Mouse (Mus musculus) CH12.LX (cell line): ENCODE data around the gene Pnmal2. TPM values are rescaled to one million over a fixed set of nuclear protein-coding genes. Genes with fewer than 3 reads are reported as not detected.

ENCODE experiments used
- DNase-seq: peaks from one replicate; pipeline ENCODE4 v3.0.0-alpha.2; 2013; ENCODE audit errors: extremely low read depth
- H3K27ac ChIP-seq: 2 replicates; pipeline ENCODE4 v1.5.1; 2012; ENCODE audit warnings: low read depth, mild to moderate bottlenecking, control low read depth, moderate library complexity; ENCODE audit not compliant: insufficient read depth
- H3K27me3 ChIP-seq: replicated peaks from 2 replicates; pipeline ENCODE3; 2012; ENCODE audit warnings: inconsistent platforms
- H3K36me3 ChIP-seq, 2 experiments: replicated peaks in 1 of 2; 2 replicates each; pipeline versions ENCODE3 to v1.6.1; 2012; ENCODE audit warnings: inconsistent platforms in 1 of 2, low read length in 1 of 2, mild to moderate bottlenecking in 1 of 2, mixed read lengths in 1 of 2, moderate library complexity in 1 of 2; ENCODE audit not compliant: control insufficient read depth in 1 of 2, insufficient read depth in 1 of 2
- H3K4me1 ChIP-seq, 2 experiments: 2 replicates each; pipeline ENCODE4 v1.6.1; 2012; ENCODE audit warnings: inconsistent platforms in 1 of 2, moderate library complexity in 1 of 2; ENCODE audit not compliant: insufficient read depth in 2 of 2, control insufficient read depth in 1 of 2
- H3K4me2 ChIP-seq: 2 replicates; pipeline ENCODE4 v1.6.1; 2012; ENCODE audit warnings: low read depth, mild to moderate bottlenecking, control low read depth; ENCODE audit not compliant: poor library complexity, insufficient read depth, severe bottlenecking
- H3K4me3 ChIP-seq, 3 experiments: fragments of 150-350 bp in 1 of 3; sonication (generic) in 1 of 3; replicated peaks in 1 of 3; 2 replicates each; pipeline versions ENCODE3 to v1.5.1; 2011 to 2012; ENCODE audit warnings: low read depth in 2 of 3, low read length in 2 of 3, mild to moderate bottlenecking in 2 of 3, moderate library complexity in 2 of 3, control low read depth in 1 of 3, improper control_type of control experiment in 1 of 3, inconsistent platforms in 1 of 3, mixed read lengths in 1 of 3; ENCODE audit not compliant: poor library complexity in 1 of 3
- H3K79me2 ChIP-seq: replicated peaks from 2 replicates; pipeline ENCODE4 v1.6.1; 2012; ENCODE audit warnings: mild to moderate bottlenecking, moderate library complexity; ENCODE audit not compliant: control insufficient read depth, poor library complexity, insufficient read depth, severe bottlenecking; ENCODE audit errors: extremely low read depth
- H3K9ac ChIP-seq: 2 replicates; pipeline ENCODE4 v1.6.1; 2012; ENCODE audit warnings: low read depth, mild to moderate bottlenecking, control low read depth, moderate library complexity; ENCODE audit not compliant: insufficient read depth
- H3K9me3 ChIP-seq: replicated peaks from 2 replicates; pipeline ENCODE3; 2012; ENCODE audit warnings: low read length, inconsistent platforms, mixed read lengths
- CTCF ChIP-seq, 2 experiments: IDR thresholded peaks in 1 of 2; conservative IDR thresholded peaks in 1 of 2; 2 replicates each; pipeline ENCODE4 v1.5.1; 2011 to 2012; ENCODE audit warnings: low read depth in 2 of 2, low read length in 2 of 2, improper control_type of control experiment in 1 of 2, inconsistent platforms in 1 of 2, mild to moderate bottlenecking in 1 of 2, moderate library complexity in 1 of 2
- HCFC1 ChIP-seq: IDR thresholded peaks from 2 replicates; pipeline ENCODE4 v1.6.1; 2012; ENCODE audit warnings: low read depth, mild to moderate bottlenecking, inconsistent platforms, low read length, improper control_type of control experiment
- IRF4 ChIP-seq: IDR thresholded peaks from 2 replicates; pipeline ENCODE4 v1.6.1; 2014; ENCODE audit warnings: low read depth, mild to moderate bottlenecking, inconsistent platforms, low read length, improper control_type of control experiment
- KAT2A ChIP-seq: IDR thresholded peaks from 2 replicates; pipeline ENCODE4 v1.6.1; 2012; ENCODE audit warnings: low read length, improper control_type of control experiment, inconsistent platforms; ENCODE audit not compliant: insufficient replicate concordance
- MAFK ChIP-seq: IDR thresholded peaks from 2 replicates; pipeline ENCODE4 v1.6.1; 2011; ENCODE audit warnings: low read length, improper control_type of control experiment; ENCODE audit not compliant: insufficient replicate concordance
- MAX ChIP-seq: IDR thresholded peaks from 2 replicates; pipeline ENCODE4 v1.6.1; 2011; ENCODE audit warnings: low read length, improper control_type of control experiment
- MAZ ChIP-seq: IDR thresholded peaks from 2 replicates; pipeline ENCODE4 v1.6.1; 2012; ENCODE audit warnings: low read depth, mild to moderate bottlenecking, inconsistent platforms, low read length, improper control_type of control experiment, moderate library complexity
- MEF2A ChIP-seq: IDR thresholded peaks from 2 replicates; pipeline ENCODE4 v1.6.1; 2014; ENCODE audit warnings: low read depth, mild to moderate bottlenecking, inconsistent platforms, low read length, improper control_type of control experiment, borderline replicate concordance
- MYC ChIP-seq: IDR thresholded peaks from 2 replicates; pipeline ENCODE4 v1.6.1; 2011; ENCODE audit warnings: low read depth, mild to moderate bottlenecking, improper control_type of control experiment, low read length
- NRF1 ChIP-seq: IDR thresholded peaks from 2 replicates; pipeline ENCODE4 v1.6.1; 2014; ENCODE audit warnings: low read depth, mild to moderate bottlenecking, inconsistent platforms, low read length, improper control_type of control experiment, moderate library complexity
- POLR2A ChIP-seq: IDR thresholded peaks from 2 replicates; pipeline ENCODE4 v1.6.1; 2011; ENCODE audit warnings: low read depth, mild to moderate bottlenecking, improper control_type of control experiment, low read length
- POLR2AphosphoS2 ChIP-seq: IDR thresholded peaks from 2 replicates; pipeline ENCODE4 v1.6.1; 2011; ENCODE audit warnings: low read depth, low read length, improper control_type of control experiment
- RCOR1 ChIP-seq: conservative IDR thresholded peaks from 2 replicates; pipeline ENCODE4 v1.6.1; 2012; ENCODE audit warnings: low read depth, mild to moderate bottlenecking, inconsistent platforms, low read length, improper control_type of control experiment
- SMC3 ChIP-seq: IDR thresholded peaks from 2 replicates; pipeline ENCODE4 v1.6.1; 2011; ENCODE audit warnings: low read depth, low read length, improper control_type of control experiment
- UBTF ChIP-seq: IDR thresholded peaks from 2 replicates; pipeline ENCODE4 v1.6.1; 2012; ENCODE audit warnings: low read depth, mild to moderate bottlenecking, inconsistent platforms, low read length, improper control_type of control experiment, moderate library complexity
- USF1 ChIP-seq: IDR thresholded peaks from 2 replicates; pipeline ENCODE4 v1.6.1; 2014; ENCODE audit warnings: low read depth, mild to moderate bottlenecking, inconsistent platforms, low read length, improper control_type of control experiment
- USF2 ChIP-seq: conservative IDR thresholded peaks from 2 replicates; pipeline ENCODE4 v1.6.1; 2011; ENCODE audit warnings: low read depth, low read length, improper control_type of control experiment
- ZC3H11A ChIP-seq: IDR thresholded peaks from 2 replicates; pipeline ENCODE4 v1.6.1; 2012; ENCODE audit warnings: low read depth, mild to moderate bottlenecking, inconsistent platforms, low read length, improper control_type of control experiment
- ZKSCAN1 ChIP-seq: IDR thresholded peaks from 2 replicates; pipeline ENCODE4 v1.6.1; 2012; ENCODE audit warnings: low read depth, inconsistent platforms, low read length, improper control_type of control experiment, borderline replicate concordance
- dilution Hi-C: fragments of 300-500 bp; cut with MboI; formaldehyde crosslinking; loops from 2 replicates; pipeline ENCODE4 v1.14.3; 2020; ENCODE audit warnings: low sequenced_read_pairs; ENCODE audit not compliant: extremely low pct_unique_long_range_greater_than_20kb, extremely low pct_ligation_motif_present
- in situ Hi-C: fragments of 300-500 bp; cut with MboI; formaldehyde crosslinking; loops from 3 replicates; pipeline ENCODE4 v1.14.3; 2019; ENCODE audit warnings: low sequenced_read_pairs, low pct_ligation_motif_present, low pct_unique_long_range_greater_than_20kb, mixed read lengths
- polyA plus RNA-seq: library from polyadenylated mRNA; unstranded; fragments of >175 nt; gene quantifications from 2 replicates; pipeline ENCODE4 v1.2.1, GENCODE M21; 2012; ENCODE audit warnings: low read depth; ENCODE audit not compliant: insufficient read length
- total RNA-seq, 2 experiments: library from RNA; depleted of rRNA; stranded (reverse); fragments of 300-350 nt in 1 of 2; fragments of >200 nt in 1 of 2; gene quantifications; 2 replicates each; pipeline ENCODE4 v1.2.3; 2012 to 2014

Gene Pnmal2
- total and polyA plus RNA-seq, 3 experiments = 0.09 to 0.38 TPM; not detected in 1

GRCm38 (mm10) chr7:16959539-16960187 is 15.2 kb downstream of the Pnmal2 start, which contains the start of gene Pnmal1:
Gene Pnmal1, plus strand, starts transcription at chr7:16959679.
- no peaks in the 10 kb centered on the region for H3K79me2 ChIP-seq
- H3K9me3 ChIP-seq = no peaks in the 10 kb centered on the region
- H3K27ac ChIP-seq = no peak within 1 kb of the TSS
- no peak for DNase-seq
- no peak for TF ChIP-seq USF2
- TF ChIP-seq POLR2A = no peak
- H3K4me2 ChIP-seq = no peak within 1 kb of the TSS
- H3K9ac ChIP-seq = no peak within 1 kb of the TSS
- no peak within 1 kb of the TSS for H3K4me3 ChIP-seq
- dilution Hi-C loops = no loop called here
- H3K27me3 ChIP-seq = peaks cover 2% of the 10 kb centered on the region
- H3K4me1 ChIP-seq = peaks cover 0 to 7% of the 10 kb centered on the region in 2 experiments; a peak in 2 of 4 replicates
- in situ Hi-C loops = no loop called here
- no peaks in the 10 kb centered on the region for H3K36me3 ChIP-seq

- DNase-seq = no peak
- dilution Hi-C loops = no loop called here
- H3K4me2 ChIP-seq = no peak overlapping the region
- H3K4me3 ChIP-seq = no peak overlapping the region
- TF ChIP-seq POLR2AphosphoS2 (no peak), KAT2A (no peak), MAZ (no peak), ZC3H11A (no peak), IRF4 (no peak), ZKSCAN1 (no peak), MAFK (no peak), MEF2A (no peak), UBTF (no peak), RCOR1 (no peak), NRF1 (no peak), SMC3 (no peak), HCFC1 (no peak), CTCF (conservative IDR thresholded peaks at IDR 0.05 in 1 of 2, IDR thresholded peaks at IDR 0.05 in 1 of 2; ENCODE audit: low read depth in 2 of 2, low read length in 2 of 2) (no peak), MAX (no peak), USF1 (no peak), MYC (no peak)
- TF ChIP-seq, all 38 proteins: peak for 0
- no peak overlapping the region for H3K27ac ChIP-seq
- 0 out of 4 replicates have a peak, but pooled peaks cover 0 to 3% of the 10 kb centered on the region in 2 experiments for H3K4me1 ChIP-seq
- no peaks in the 10 kb centered on the region for H3K9me3 ChIP-seq
- no peak overlapping the region for H3K9ac ChIP-seq
- in situ Hi-C loops = no loop called here
- H3K36me3 ChIP-seq = no peaks in the 10 kb centered on the region
- H3K79me2 ChIP-seq = no peaks in the 10 kb centered on the region
- H3K27me3 ChIP-seq = peaks cover 2% of the 10 kb centered on the region
Measured at GRCm38 (mm10) chr7:16961678-16962077, 17.2 kb downstream of the Pnmal2 start.
